Mouse (Mus musculus) CD4-positive naive resting alpha-beta T cell, adult 76 days (primary cell): ENCODE results near the gene Coro7. TPM values are rescaled to one million over a fixed set of nuclear protein-coding genes. Genes with fewer than 3 reads are reported as not detected.

Experiments
- total RNA-seq: library from RNA; stranded (reverse); gene quantifications from one replicate; pipeline ENCODE4 v1.2.4, GENCODE M21; 2023

The Coro7 gene
- total RNA-seq: 184 TPM

GRCm38 (mm10) chr16:4679121-4680018 is at the start of gene Coro7:
TSS of gene Coro7 (minus strand) at chr16:4679777.

GRCm38 (mm10) chr16:4725780-4726527 is 46.4 kb upstream of the Coro7 start, which contains the start of gene Hmox2:
TSS of gene Hmox2 (plus strand) at chr16:4726361.

DNA sequence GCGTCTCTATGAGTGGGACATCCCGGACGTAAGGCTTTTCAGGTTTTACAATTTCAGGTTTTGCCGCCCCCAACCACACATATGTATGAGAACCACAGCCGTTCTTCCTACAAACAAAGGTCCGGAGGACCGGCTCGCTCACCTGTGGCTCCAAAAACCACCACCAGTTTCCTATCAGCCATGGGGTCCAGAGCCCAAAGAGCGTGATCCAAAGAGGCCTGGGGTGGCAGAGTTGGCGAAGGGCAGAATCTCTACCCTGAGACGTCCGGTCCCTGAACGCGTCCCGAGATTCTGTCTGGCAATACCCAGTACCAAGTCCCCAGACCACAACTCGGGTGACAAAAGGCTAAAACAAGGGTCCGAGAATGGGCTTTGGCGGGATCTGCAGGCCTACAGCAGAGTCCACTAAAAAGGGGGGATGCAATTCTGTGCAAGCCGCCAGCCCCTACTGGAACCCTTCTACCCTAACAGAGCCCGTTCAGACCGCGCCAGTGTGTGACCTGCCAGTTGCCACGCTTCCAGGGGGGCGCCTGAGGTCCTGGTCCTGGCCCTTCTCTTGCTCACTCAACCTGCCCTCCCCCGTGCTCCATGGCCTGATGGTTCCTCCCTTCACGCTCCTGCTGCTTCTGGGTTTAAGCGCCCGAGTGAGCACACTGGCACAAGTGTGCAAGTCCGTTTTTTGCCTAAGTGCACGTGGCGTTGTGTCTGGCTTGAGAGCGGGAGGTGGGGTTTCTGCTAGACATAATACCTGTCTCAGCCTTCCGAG is 39.4 kb upstream of the Coro7 start, which contains the start of gene Nmral1:
Gene Nmral1 (minus strand): TSS at position 604 of the 766 bp plus-strand sequence.

GRCm38 (mm10) chr16:4639831-4640237 is 39.7 kb downstream of the Coro7 start, which contains the start of the genes Vasn and Dnaja3:
TSS of gene Vasn (plus strand) at chr16:4639941.
TSS of gene Dnaja3 (plus strand) at chr16:4639989.

DNA sequence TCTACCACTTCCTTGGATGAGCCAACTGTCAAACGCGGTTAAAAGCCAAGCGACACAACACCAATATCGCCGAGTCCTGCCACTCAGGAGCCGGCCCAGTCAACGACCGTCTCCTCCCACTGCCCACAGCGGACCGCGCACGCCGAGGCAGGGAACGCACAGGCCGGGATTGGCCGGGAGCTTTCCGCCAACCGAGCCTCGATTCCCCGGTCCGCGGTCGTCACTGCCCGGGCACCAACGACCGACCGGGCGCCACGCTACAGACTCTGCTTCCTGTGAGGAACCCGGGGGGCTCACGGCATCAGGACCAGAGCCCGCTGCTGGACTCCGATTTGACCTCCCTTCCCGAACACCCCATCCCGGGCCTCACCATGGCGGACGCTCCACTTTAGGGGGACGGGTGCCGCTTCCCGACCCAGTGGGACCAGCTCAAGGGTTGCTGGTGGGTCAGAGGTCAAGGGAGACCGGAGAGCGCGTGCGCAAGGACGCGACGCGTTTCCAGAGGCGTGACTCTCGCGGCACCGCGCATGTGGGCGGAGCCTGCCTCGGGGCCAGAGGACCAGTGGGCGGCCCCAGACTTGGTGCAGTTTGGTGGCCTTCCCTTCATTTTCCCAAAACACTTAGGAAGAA is 55.0 kb downstream of the Coro7 start, which contains the start of gene Pam16:
Gene Pam16 (minus strand): TSS at position 508 of the 630 bp plus-strand sequence.

GRCm38 (mm10) chr16:4593971-4594813 is 85.4 kb downstream of the Coro7 start, which contains the start of gene Glis2:
TSS of gene Glis2 (plus strand) at chr16:4594713.

Other genes with a start within 250 kb of the Coro7 start
- gene Srl, start 138.0 kb downstream of the Coro7 start, total RNA-seq: 0.44 TPM
- 19.3 TPM for gene Tfap4, start 119.9 kb downstream of the Coro7 start, total RNA-seq
- 0.29 TPM for gene Glis2, start 85.1 kb downstream of the Coro7 start, total RNA-seq
- gene Pam16, start 54.8 kb downstream of the Coro7 start, total RNA-seq: 39.3 TPM
- gene Vasn, start 39.8 kb downstream of the Coro7 start, total RNA-seq: not detected
- 20.4 TPM for gene Dnaja3, start 39.8 kb downstream of the Coro7 start, total RNA-seq
- 3.3 TPM for gene Nmral1, start 39.6 kb upstream of the Coro7 start, total RNA-seq
- gene Hmox2, start 46.6 kb upstream of the Coro7 start, total RNA-seq: 31.0 TPM
- 53.8 TPM for gene Cdip1, start 110.5 kb upstream of the Coro7 start, total RNA-seq
- not detected for gene 4930562C15Rik, start 155.6 kb upstream of the Coro7 start, total RNA-seq
- gene Ubald1, start 200.5 kb upstream of the Coro7 start, total RNA-seq: 156 TPM
- 70.1 TPM for gene Mgrn1, start 206.5 kb upstream of the Coro7 start, total RNA-seq